11 mouse cellular contexts compared by ENCODE assay signal in the genomic region with DNA sequence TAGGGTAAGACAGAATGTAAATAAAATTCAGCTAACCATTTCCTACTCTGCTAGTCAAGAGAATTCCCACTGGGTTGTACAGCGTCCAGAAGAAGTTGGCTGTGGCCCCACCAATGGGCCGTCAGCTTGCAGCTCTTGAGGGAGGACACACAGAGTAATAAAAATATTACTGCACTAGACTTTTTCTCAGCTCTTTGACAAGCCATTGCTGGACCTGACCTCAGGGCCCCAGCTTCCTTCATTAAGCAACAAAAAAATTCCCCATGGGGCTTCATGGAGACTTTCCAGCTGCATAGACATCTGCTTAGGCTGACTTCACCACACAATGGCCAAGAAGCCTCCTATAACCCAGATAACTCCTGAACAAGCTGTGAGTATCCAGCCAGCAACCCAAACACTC.
A peak's percentile ranks its signal among the peaks of the same experiment; 100 is the strongest.
DNase-seq lines count a peak whose midpoint lies in the region; ATAC-seq and TF ChIP-seq lines count a peak whose summit lies in the region.
"Had no signal": no experiment of that assay in that cellular context is flagged by ENCODE, and none has a peak within 500 bp of the region (broad histone marks: within the 10 kb centered on the region; RNA-seq: fewer than 3 reads in every experiment).

No protein-coding gene starts in this region.

- H3K27me3 ChIP-seq in kidney, postnatal 0 days (ENCODE audit: insufficient read depth, low read length) = no peaks in the 10 kb centered on the region
- H3K27me3 ChIP-seq: heart, embryonic 13.5 days; liver, embryonic 15.5 days had no signal

- no peak overlapping the region for H3K9ac ChIP-seq in kidney, postnatal 0 days (ENCODE audit: low read depth, low read length)
- H3K9ac ChIP-seq: heart, embryonic 13.5 days; liver, embryonic 15.5 days had no signal

- 40% methylated on average over 2 of the region's 2 CpGs for WGBS in kidney, postnatal 0 days

- ATAC-seq in kidney, postnatal 0 days (replicated peaks; ENCODE audit: low FRiP score, low read depth) = peak; percentile 75; the same call in 1 of the 2 replicates

- H3K4me2 ChIP-seq in kidney, postnatal 0 days (ENCODE audit: low read length) = no peak overlapping the region
- H3K4me2 ChIP-seq: heart, embryonic 13.5 days; liver, embryonic 15.5 days had no signal

- peak; percentile 17 for DNase-seq in ovary, postnatal 10 days (ENCODE audit: low spot score)
- DNase-seq in ovary, adult 18-20 months (ENCODE audit: low spot score) = no peak
- peak; percentile 71 for DNase-seq in gastrocnemius, postnatal 25 days
- DNase-seq in kidney, postnatal 0 days (ENCODE audit: low spot score) = peak; percentile 92
- peak; percentile 74 for DNase-seq in skeletal muscle tissue, adult 2 months (ENCODE audit: low read depth, low spot score)
- DNase-seq in spleen, adult 12 weeks (ENCODE audit: low spot score) = no peak
- DNase-seq in spleen, postnatal 4 days (ENCODE audit: low spot score in 2 of 2) = no peak
- DNase-seq in retina, postnatal 1 day = no peak

- TF ChIP-seq CTCF in kidney, postnatal 0 days (IDR thresholded peaks at IDR 0.05; ENCODE audit: low read depth) = no peak

- H3K27ac ChIP-seq in kidney, postnatal 0 days = no peak overlapping the region
- H3K27ac ChIP-seq: heart, embryonic 13.5 days; liver, embryonic 15.5 days had no signal

- H3K4me3 ChIP-seq in kidney, postnatal 0 days (replicated peaks; ENCODE audit: low read depth, low read length) = no peak overlapping the region
- H3K4me3 ChIP-seq: heart, embryonic 13.5 days; liver, embryonic 15.5 days had no signal

- no peaks in the 10 kb centered on the region for H3K4me1 ChIP-seq in kidney, postnatal 0 days (replicated peaks; ENCODE audit: insufficient read depth, low read length)
- H3K4me1 ChIP-seq: heart, embryonic 13.5 days; liver, embryonic 15.5 days had no signal

- no peaks in the 10 kb centered on the region for H3K36me3 ChIP-seq in kidney, postnatal 0 days (ENCODE audit: insufficient read depth, low read length)
- H3K36me3 ChIP-seq: G1E; heart, embryonic 13.5 days; liver, embryonic 15.5 days had no signal

- no peaks in the 10 kb centered on the region for H3K9me3 ChIP-seq in kidney, postnatal 0 days (replicated peaks; ENCODE audit: low read length)
- H3K9me3 ChIP-seq: liver, embryonic 15.5 days had no signal

Comparison
In these comparisons a context has a peak if more than half of its experiments do, and no peak if none do; other contexts are left out.
1. DNase-seq: peak in ovary, postnatal 10 days (single experiment), gastrocnemius, postnatal 25 days (single experiment), kidney, postnatal 0 days (single experiment) and skeletal muscle tissue, adult 2 months (single experiment); none in ovary, adult 18-20 months (single experiment), spleen, adult 12 weeks (single experiment), spleen, postnatal 4 days (0 of 2) and retina, postnatal 1 day (single experiment).